Mouse (Mus musculus) liver, embryonic 14.5 days (tissue): ENCODE results near the gene Tnfrsf12a. TPM values are rescaled to one million over a fixed set of nuclear protein-coding genes. Genes with fewer than 3 reads are reported as not detected.

Source experiments
- ATAC-seq: fragments of 200-750 bp; cut with Nextera tagmentation; 2 replicates; pipeline ENCODE4 v1.8.0; 2017; ENCODE audit warnings: moderate number of reproducible peaks, mild to moderate bottlenecking, moderate library complexity; ENCODE audit not compliant: insufficient read depth
- DNase-seq, 3 experiments: peaks; one replicate each; pipeline ENCODE4 v3.0.0-alpha.2; 2012 to 2013; ENCODE audit warnings: low read depth in 3 of 3, low spot score in 3 of 3
- H3K27ac ChIP-seq: fragments of 300-500 bp; sonication (generic); 2 replicates; pipeline ENCODE4 v1.5.1; 2014; ENCODE audit warnings: moderate library complexity, mild to moderate bottlenecking, control low read depth, inconsistent platforms
- H3K27me3 ChIP-seq: fragments of 300-500 bp; sonication (generic); 2 replicates; pipeline ENCODE4 v1.6.1; 2014; ENCODE audit warnings: mild to moderate bottlenecking, low read length, moderate library complexity; ENCODE audit not compliant: control insufficient read depth, insufficient read depth
- H3K36me3 ChIP-seq: fragments of 300-500 bp; sonication (generic); replicated peaks from 2 replicates; pipeline ENCODE4 v1.6.1; 2014; ENCODE audit warnings: low read depth; ENCODE audit not compliant: control insufficient read depth, insufficient read depth
- H3K4me1 ChIP-seq, 2 experiments: fragments of 200-500 bp in 1 of 2; fragments of 300-500 bp in 1 of 2; sonication (generic) in 1 of 2; replicated peaks; 2 replicates each; pipeline ENCODE4 v1.6.1; 2012 to 2014; ENCODE audit warnings: antibody characterized with exemption in 1 of 2, inconsistent platforms in 1 of 2, low read length in 1 of 2; ENCODE audit not compliant: control insufficient read depth in 2 of 2, insufficient read depth in 2 of 2
- H3K4me2 ChIP-seq: fragments of 300-500 bp; sonication (generic); 2 replicates; pipeline ENCODE4 v1.6.1; 2014; ENCODE audit warnings: low read depth, mild to moderate bottlenecking, control low read depth, moderate library complexity
- H3K4me3 ChIP-seq, 2 experiments: fragments of 200-500 bp in 1 of 2; fragments of 300-500 bp in 1 of 2; sonication (generic) in 1 of 2; 2 replicates each; pipeline ENCODE4 v1.5.1; 2012 to 2014; ENCODE audit warnings: low read depth in 2 of 2, low read length in 2 of 2, mild to moderate bottlenecking in 2 of 2, control low read depth in 1 of 2, inconsistent platforms in 1 of 2, moderate library complexity in 1 of 2; ENCODE audit not compliant: insufficient read depth in 1 of 2
- H3K9ac ChIP-seq: fragments of 300-500 bp; sonication (generic); replicated peaks from 2 replicates; pipeline ENCODE4 v1.6.1; 2014; ENCODE audit warnings: mild to moderate bottlenecking, control low read depth, moderate library complexity
- H3K9me3 ChIP-seq: fragments of 300-500 bp; sonication (generic); 2 replicates; pipeline ENCODE4 v1.6.1; 2016; ENCODE audit warnings: low read length, mixed read lengths; ENCODE audit not compliant: control insufficient read depth
- CTCF ChIP-seq: IDR thresholded peaks from 2 replicates; pipeline ENCODE4 v1.5.1; 2016; ENCODE audit warnings: antibody characterized with exemption, low read depth, control low read depth
- EP300 ChIP-seq: IDR thresholded peaks from 2 replicates; pipeline ENCODE4 v1.6.1; 2016; ENCODE audit warnings: antibody characterized with exemption, low read depth
- WGBS: fragments of 180-500 bp; shearing (Covaris S2); extraction: QIAGEN DNeasy Blood & Tissue Kit; methylation state at CpG from one replicate; pipeline ENCODE4 v1.1.7; 2014; ENCODE audit not compliant: insufficient replicate concordance; 5-methylcytosine and 5-hydroxymethylcytosine counted together
- polyA plus RNA-seq, 2 experiments: library from polyadenylated mRNA; depleted of rRNA in 1 of 2; stranded (reverse) in 1 of 2; unstranded in 1 of 2; fragments of >200 nt; fragmentation: Nextera tagmentation in 1 of 2; extraction: Ambion mirVana in 1 of 2; gene quantifications; 2 replicates each; pipeline versions ENCODE4 v1.2.1 to v1.2.3; 2012 to 2014

The Tnfrsf12a gene
- polyA plus RNA-seq, 2 experiments = 1.7 to 3.9 TPM

GRCm38 (mm10) chr17:23654001-23654400 lies 23.3 kb downstream of the Tnfrsf12a start:
- no peaks in the 10 kb centered on the region for H3K4me1 ChIP-seq
- ATAC-seq = no peak
- no peak overlapping the region for H3K4me2 ChIP-seq
- 34% methylated on average over 6 of the region's 6 CpGs for WGBS
- DNase-seq = no peak
- H3K27ac ChIP-seq = no peak overlapping the region
- no peaks in the 10 kb centered on the region; the same call in 1 of the 2 replicates for H3K27me3 ChIP-seq
- no peak overlapping the region for H3K4me3 ChIP-seq
- H3K9me3 ChIP-seq = no peaks in the 10 kb centered on the region
- TF ChIP-seq CTCF (no peak), EP300 (no peak)
- H3K9ac ChIP-seq = no peak overlapping the region
- no peaks in the 10 kb centered on the region for H3K36me3 ChIP-seq

- no peak for DNase-seq
- no peak for ATAC-seq
Measured at GRCm38 (mm10) chr17:23653324-23653723, 23.9 kb downstream of the Tnfrsf12a start.

GRCm38 (mm10) chr17:23651363-23651762 lies 25.9 kb downstream of the Tnfrsf12a start:
- DNase-seq (no peak), ATAC-seq (no peak)
- Histone ChIP-seq H3K4me1 (no peaks in the 10 kb centered on the region), H3K4me3 (no peak overlapping the region), H3K27ac (no peak overlapping the region), H3K27me3 (peaks cover under 1% of the 10 kb centered on the region; the same call in 1 of the 2 replicates), H3K9me3 (no peaks in the 10 kb centered on the region), H3K9ac (no peak overlapping the region), H3K36me3 (no peaks in the 10 kb centered on the region), H3K4me2 (no peak overlapping the region)
- TF ChIP-seq EP300 = no peak
- no peak for TF ChIP-seq CTCF
- WGBS = 49% methylated on average over 6 of the region's 6 CpGs

More at GRCm38 (mm10) chr17:23653324-23653723, 23.9 kb downstream of the Tnfrsf12a start:
- WGBS = 22% methylated on average over 1 of the region's 2 CpGs
- Histone ChIP-seq H3K9me3 (no peaks in the 10 kb centered on the region), H3K4me2 (no peak overlapping the region), H3K4me1 (no peaks in the 10 kb centered on the region), H3K4me3 (no peak overlapping the region), H3K27me3 (no peaks in the 10 kb centered on the region; the same call in 1 of the 2 replicates), H3K9ac (no peak overlapping the region), H3K36me3 (no peaks in the 10 kb centered on the region), H3K27ac (no peak overlapping the region)
- TF ChIP-seq EP300 = no peak
- no peak for TF ChIP-seq CTCF

GRCm38 (mm10) chr17:23645894-23646293 lies 31.4 kb downstream of the Tnfrsf12a start:
- WGBS = 41% methylated on average over 10 of the region's 10 CpGs
- no peak for DNase-seq
- H3K9ac ChIP-seq = no peak overlapping the region

GRCm38 (mm10) chr17:23644613-23645495 lies 32.4 kb downstream of the Tnfrsf12a start, which contains the start of gene Mmp25:
TSS of gene Mmp25 (minus strand) at chr17:23645277.
- no peak for TF ChIP-seq CTCF
- TF ChIP-seq EP300 = no peak
- Histone ChIP-seq H3K4me3 (peak within 1 kb of the TSS; percentile 35 to 37; a peak in 3 of 4 replicates), H3K9me3 (no peaks in the 10 kb centered on the region), H3K36me3 (no peaks in the 10 kb centered on the region), H3K4me1 (no peaks in the 10 kb centered on the region), H3K4me2 (peak within 1 kb of the TSS; percentile 51), H3K27me3 (peaks cover 21% of the 10 kb centered on the region), H3K9ac (no peak within 1 kb of the TSS), H3K27ac (no peak within 1 kb of the TSS)
- DNase-seq (no peak), ATAC-seq (no peak)
- 2% methylated on average over 58 of the region's 58 CpGs for WGBS

More at GRCm38 (mm10) chr17:23645894-23646293, 31.4 kb downstream of the Tnfrsf12a start:
- Histone ChIP-seq H3K4me2 (no peak overlapping the region), H3K4me3 (no peak overlapping the region), H3K27me3 (peaks cover 21% of the 10 kb centered on the region), H3K36me3 (no peaks in the 10 kb centered on the region), H3K27ac (no peak overlapping the region), H3K9me3 (no peaks in the 10 kb centered on the region), H3K4me1 (no peaks in the 10 kb centered on the region)
- no peak for ATAC-seq
- TF ChIP-seq EP300 (no peak), CTCF (no peak)
